Mouse (Mus musculus) heart, embryonic 11.5 days (tissue): Measurements from ENCODE around the gene Gm6583. TPM values are rescaled to one million over a fixed set of nuclear protein-coding genes. Genes with fewer than 3 reads are reported as not detected.
A peak's percentile ranks its signal among the peaks of the same experiment; 100 is the strongest.

ENCODE experiments used
- ATAC-seq: fragments of 200-750 bp; cut with Nextera tagmentation; replicated peaks from 2 replicates; pipeline ENCODE4 v1.8.0; 2017; ENCODE audit warnings: moderate library complexity; ENCODE audit not compliant: insufficient number of reproducible peaks, low FRiP score, low TSS enrichment
- H3K27ac ChIP-seq: fragments of 300-500 bp; sonication (generic); 2 replicates; pipeline ENCODE4 v1.5.1; 2014; ENCODE audit warnings: mild to moderate bottlenecking, low read depth, low read length
- H3K27me3 ChIP-seq: fragments of 300-500 bp; sonication (generic); 2 replicates; pipeline ENCODE4 v1.6.1; 2014; ENCODE audit warnings: mild to moderate bottlenecking, low read length, mixed read lengths; ENCODE audit not compliant: control insufficient read depth, insufficient read depth
- H3K36me3 ChIP-seq: fragments of 300-500 bp; sonication (generic); 2 replicates; pipeline ENCODE4 v1.6.1; 2014; ENCODE audit warnings: mild to moderate bottlenecking, low read length, moderate library complexity, mixed read lengths; ENCODE audit not compliant: control insufficient read depth, insufficient read depth
- H3K4me1 ChIP-seq: fragments of 300-500 bp; sonication (generic); 2 replicates; pipeline ENCODE4 v1.6.1; 2014; ENCODE audit warnings: low read length; ENCODE audit not compliant: control insufficient read depth, insufficient read depth
- H3K4me2 ChIP-seq: fragments of 300-500 bp; sonication (generic); 2 replicates; pipeline ENCODE4 v1.6.1; 2014; ENCODE audit warnings: mild to moderate bottlenecking, moderate library complexity
- H3K4me3 ChIP-seq: fragments of 300-500 bp; sonication (generic); 2 replicates; pipeline ENCODE4 v1.5.1; 2014; ENCODE audit warnings: low read depth, low read length
- H3K9ac ChIP-seq: fragments of 300-500 bp; sonication (generic); 2 replicates; pipeline ENCODE4 v1.6.1; 2014; ENCODE audit warnings: mild to moderate bottlenecking, low read depth, low read length, moderate library complexity
- H3K9me3 ChIP-seq: fragments of 300-500 bp; sonication (generic); replicated peaks from 2 replicates; pipeline ENCODE4 v1.6.1; 2016; ENCODE audit warnings: low read length; ENCODE audit not compliant: control insufficient read depth
- WGBS: fragments of 180-500 bp; shearing (Covaris S2); extraction: QIAGEN DNeasy Blood & Tissue Kit; methylation state at CpG from one replicate; pipeline ENCODE4 v1.1.7; 2014; ENCODE audit not compliant: insufficient replicate concordance; 5-methylcytosine and 5-hydroxymethylcytosine counted together
- polyA plus RNA-seq: library from polyadenylated mRNA; unstranded; fragments of >200 nt; fragmentation: Nextera tagmentation; extraction: Ambion mirVana; gene quantifications from 2 replicates; pipeline ENCODE4 v1.2.1, GENCODE M21; 2014

Gene Gm6583
- polyA plus RNA-seq: 0.25 and 0.40 TPM in 2 replicates

- H3K4me3 ChIP-seq: no peak within 1 kb of the TSS
- peaks cover 5% of the 10 kb centered on the region; the same call in 1 of the 2 replicates for H3K36me3 ChIP-seq
- ATAC-seq: peak; percentile 14; the same call in 1 of the 2 replicates
- H3K27ac ChIP-seq: no peak within 1 kb of the TSS
- no peaks in the 10 kb centered on the region for H3K9me3 ChIP-seq
- WGBS: 56% methylated on average over 13 of the region's 13 CpGs
- no peak within 1 kb of the TSS for H3K4me2 ChIP-seq
- peaks cover 7% of the 10 kb centered on the region; the same call in 1 of the 2 replicates for H3K4me1 ChIP-seq
- H3K27me3 ChIP-seq: peaks cover 5% of the 10 kb centered on the region
- no peak within 1 kb of the TSS for H3K9ac ChIP-seq
These were observed at the start of gene Gm6583 for GRCm38 (mm10) chr5:112355910-112356309. Gm6583 (minus strand) TSS chr5:112356033.

- no peak overlapping the region for H3K4me2 ChIP-seq
- H3K9ac ChIP-seq: no peak overlapping the region
- H3K9me3 ChIP-seq: no peaks in the 10 kb centered on the region
- whole genome bisulfite sequencing: 56% methylated on average over 3 of the region's 3 CpGs
- ATAC-seq: no peak
- no peak overlapping the region for H3K27ac ChIP-seq
- H3K4me3 ChIP-seq: no peak overlapping the region
- H3K4me1 ChIP-seq: peaks cover 7% of the 10 kb centered on the region; the same call in 1 of the 2 replicates
- H3K36me3 ChIP-seq: no peaks in the 10 kb centered on the region
- peaks cover 2% of the 10 kb centered on the region; the same call in 1 of the 2 replicates for H3K27me3 ChIP-seq
These were observed 46.6 kb upstream of the Gm6583 start for GRCm38 (mm10) chr5:112402437-112402836.

GRCm38 (mm10) chr5:112399284-112399683 is 43.5 kb upstream of the Gm6583 start:
- H3K36me3 ChIP-seq: no peaks in the 10 kb centered on the region
- no peak for ATAC-seq
- H3K27me3 ChIP-seq: peaks cover 21% of the 10 kb centered on the region
- H3K4me2 ChIP-seq: no peak overlapping the region
- no peaks in the 10 kb centered on the region for H3K9me3 ChIP-seq
- no peak overlapping the region for H3K27ac ChIP-seq
- 66% methylated on average over 10 of the region's 10 CpGs for WGBS
- H3K9ac ChIP-seq: no peak overlapping the region
- H3K4me3 ChIP-seq: no peak overlapping the region
- no peaks in the 10 kb centered on the region for H3K4me1 ChIP-seq

- no peak overlapping the region for H3K9ac ChIP-seq
- H3K36me3 ChIP-seq: no peaks in the 10 kb centered on the region
- no peak overlapping the region for H3K4me3 ChIP-seq
- 76% methylated on average over 18 of the region's 18 CpGs for WGBS
- no peaks in the 10 kb centered on the region for H3K4me1 ChIP-seq
- no peak for ATAC-seq
- H3K27me3 ChIP-seq: peaks cover 53% of the 10 kb centered on the region
- no peak overlapping the region for H3K27ac ChIP-seq
- no peaks in the 10 kb centered on the region for H3K9me3 ChIP-seq
- no peak overlapping the region for H3K4me2 ChIP-seq
These were observed 40.2 kb upstream of the Gm6583 start for GRCm38 (mm10) chr5:112396066-112396465.

GRCm38 (mm10) chr5:112394779-112395443 is 39.1 kb upstream of the Gm6583 start, which contains the start of gene Asphd2:
Asphd2 (minus strand) TSS chr5:112394866.
- Histone ChIP-seq H3K9ac (peak within 1 kb of the TSS; percentile 68), H3K27me3 (peaks cover 62% of the 10 kb centered on the region), H3K27ac (peak within 1 kb of the TSS; percentile 50; the same call in 1 of the 2 replicates), H3K4me1 (no peaks in the 10 kb centered on the region), H3K36me3 (no peaks in the 10 kb centered on the region), H3K4me3 (peak within 1 kb of the TSS; percentile 60), H3K4me2 (peak within 1 kb of the TSS; percentile 78), H3K9me3 (no peaks in the 10 kb centered on the region)
- under 1% methylated on average over 33 of the region's 67 CpGs for WGBS
- ATAC-seq: peak; percentile 67

- Histone ChIP-seq H3K9me3 (no peaks in the 10 kb centered on the region), H3K27me3 (peaks cover 65% of the 10 kb centered on the region), H3K27ac (no peak overlapping the region), H3K36me3 (no peaks in the 10 kb centered on the region), H3K4me3 (peak overlapping the region; percentile 60), H3K4me2 (peak overlapping the region; percentile 78), H3K9ac (peak overlapping the region; percentile 68; the same call in 1 of the 2 replicates), H3K4me1 (no peaks in the 10 kb centered on the region)
- peak; percentile 56 for ATAC-seq
- WGBS: 2% methylated on average over 16 of the region's 28 CpGs
These were observed 38.6 kb upstream of the Gm6583 start for GRCm38 (mm10) chr5:112394415-112394763.

- Histone ChIP-seq H3K4me2 (peak overlapping the region; percentile 78), H3K4me1 (no peaks in the 10 kb centered on the region), H3K9ac (no peak overlapping the region), H3K36me3 (no peaks in the 10 kb centered on the region), H3K27ac (no peak overlapping the region), H3K4me3 (peak overlapping the region; percentile 60), H3K9me3 (no peaks in the 10 kb centered on the region), H3K27me3 (peaks cover 69% of the 10 kb centered on the region)
- ATAC-seq: no peak
- 11% methylated on average over 18 of the region's 18 CpGs for WGBS
These were observed 38.0 kb upstream of the Gm6583 start for GRCm38 (mm10) chr5:112393741-112394414.

GRCm38 (mm10) chr5:112391676-112392323 is 36.0 kb upstream of the Gm6583 start:
- Histone ChIP-seq H3K36me3 (no peaks in the 10 kb centered on the region), H3K27me3 (peaks cover 71% of the 10 kb centered on the region), H3K4me3 (no peak overlapping the region), H3K9me3 (no peaks in the 10 kb centered on the region), H3K27ac (no peak overlapping the region), H3K4me1 (no peaks in the 10 kb centered on the region), H3K9ac (no peak overlapping the region), H3K4me2 (no peak overlapping the region)
- no peak for ATAC-seq
- 59% methylated on average over 27 of the region's 27 CpGs for WGBS
